In genomic region chr12:118930386-118931318, GRCm38 (mm10) we compare ENCODE assay signal across 8 mouse cellular contexts. TPM values are rescaled to one million over a fixed set of nuclear protein-coding genes. Genes with fewer than 3 reads are reported as not detected.
DNase-seq lines count a peak whose midpoint lies in the region; ATAC-seq and TF ChIP-seq lines count a peak whose summit lies in the region.

No protein-coding gene starts in this region.

- TF ChIP-seq CTCF in spleen, adult 2 months (IDR thresholded peaks at IDR 0.05; ENCODE audit: extremely low read depth, insufficient read depth, insufficient read length, insufficient replicate concordance) = no peak

- H3K36me3 ChIP-seq in midbrain, embryonic 14.5 days (ENCODE audit: control insufficient read depth, insufficient read depth, low read length) = no peaks in the 10 kb centered on the region
- H3K36me3 ChIP-seq in spleen, adult 2 months (ENCODE audit: control insufficient read depth, insufficient read depth, low read length) = no peaks in the 10 kb centered on the region

- TF ChIP-seq POLR2A in spleen, adult 2 months (IDR thresholded peaks at IDR 0.05; ENCODE audit: low read depth, low read length) = no peak

- 22% methylated on average over 13 of the region's 13 CpGs for WGBS in midbrain, embryonic 14.5 days
- WGBS in spleen, adult 2 months = 34% methylated on average over 13 of the region's 13 CpGs

- no peaks in the 10 kb centered on the region; the same call in 1 of the 2 replicates for H3K27me3 ChIP-seq in midbrain, embryonic 14.5 days (ENCODE audit: control insufficient read depth, insufficient read depth, low read length)
- H3K27me3 ChIP-seq in spleen, adult 2 months (ENCODE audit: control insufficient read depth, insufficient read depth, low read length) = no peaks in the 10 kb centered on the region

- DNase-seq in urinary bladder, postnatal 14 days (ENCODE audit: low spot score) = peak; percentile 67
- no peak for DNase-seq in urinary bladder, postnatal 10 days (ENCODE audit: low spot score)
- peak; percentile 57 for DNase-seq in embryo, embryonic 11.5 days (ENCODE audit: low read depth, low spot score)
- DNase-seq in heart, adult 9 months (ENCODE audit: low spot score in 2 of 2) = peak; percentile 2 to 42
- DNase-seq in kidney, adult 18-20 months = peak; percentile 55
- DNase-seq in left cerebral cortex, postnatal 25 days (ENCODE audit: low spot score in 2 of 2) = peak; percentile 68 to 83
- peak; percentile 93 for DNase-seq in midbrain, embryonic 14.5 days
- peak; percentile 23 to 42 for DNase-seq in spleen, adult 2 months (ENCODE audit: low read depth in 1 of 2, low spot score in 2 of 2)

- no peak overlapping the region for H3K27ac ChIP-seq in midbrain, embryonic 14.5 days (replicated peaks; ENCODE audit: low read depth, low read length)
- no peak overlapping the region for H3K27ac ChIP-seq in spleen, adult 2 months (ENCODE audit: insufficient read depth, low read length)

- intact Hi-C loops in left cerebral cortex, postnatal 25 days (cut with DNase I) = loop anchor here (5.0 kb wide), 2 partner anchors 52 to 397 kb away; no protein-coding TSS in a partner anchor

- H3K4me2 ChIP-seq in midbrain, embryonic 14.5 days (ENCODE audit: low read length) = peak overlapping the region; percentile 42

- peaks cover 2% of the 10 kb centered on the region; the same call in 1 of the 2 replicates for H3K4me1 ChIP-seq in midbrain, embryonic 14.5 days (ENCODE audit: control insufficient read depth, insufficient read depth, low read length)
- no peaks in the 10 kb centered on the region for H3K4me1 ChIP-seq in spleen, adult 2 months (ENCODE audit: control insufficient read depth, insufficient read depth, insufficient read length)

- peak; percentile 76 for ATAC-seq in midbrain, embryonic 14.5 days (ENCODE audit: low FRiP score, low TSS enrichment)

- no peaks in the 10 kb centered on the region for H3K9me3 ChIP-seq in midbrain, embryonic 14.5 days (ENCODE audit: control insufficient read depth, low read length)

- peak overlapping the region; percentile 10; the same call in 1 of the 2 replicates for H3K4me3 ChIP-seq in midbrain, embryonic 14.5 days (replicated peaks; ENCODE audit: low read depth, low read length)
- no peak overlapping the region for H3K4me3 ChIP-seq in spleen, adult 2 months (ENCODE audit: extremely low read depth, insufficient read depth, insufficient read length)

- H3K9ac ChIP-seq in midbrain, embryonic 14.5 days (replicated peaks; ENCODE audit: low read length) = peak overlapping the region; percentile 21; the same call in 1 of the 2 replicates

RNA-seq across cellular contexts. Expression of gene Abcb5, which starts 35.6 kb away (rescaled TPM):
- not detected for total RNA-seq in left cerebral cortex, postnatal 25 days (2021)
- not detected in 2 replicates for polyA plus RNA-seq in midbrain, embryonic 14.5 days (2014; fragmentation: Nextera tagmentation; extraction: Ambion mirVana)
- polyA plus RNA-seq in spleen, adult 2 months (2012; rRNA removed) = not detected in 2 replicates
